Mouse (Mus musculus) CH12.LX (cell line): ENCODE results near the gene Serpinf2.

ENCODE experiments used
- BHLHE40 ChIP-seq: IDR thresholded peaks from 2 replicates; pipeline ENCODE4 v1.6.1; 2011; ENCODE audit warnings: mild to moderate bottlenecking, low read depth, low read length, improper control_type of control experiment
- CTCF ChIP-seq, 2 experiments: IDR thresholded peaks in 1 of 2; conservative IDR thresholded peaks in 1 of 2; 2 replicates each; pipeline ENCODE4 v1.5.1; 2011 to 2012; ENCODE audit warnings: low read depth in 2 of 2, low read length in 2 of 2, improper control_type of control experiment in 1 of 2, inconsistent platforms in 1 of 2, mild to moderate bottlenecking in 1 of 2, moderate library complexity in 1 of 2
- JUN ChIP-seq: IDR thresholded peaks from 2 replicates; pipeline ENCODE4 v1.6.1; 2011; ENCODE audit warnings: low read depth, mild to moderate bottlenecking, low read length, improper control_type of control experiment, moderate library complexity; ENCODE audit not compliant: insufficient read depth
- MAZ ChIP-seq: IDR thresholded peaks from 2 replicates; pipeline ENCODE4 v1.6.1; 2012; ENCODE audit warnings: low read depth, mild to moderate bottlenecking, inconsistent platforms, low read length, improper control_type of control experiment, moderate library complexity
- MEF2A ChIP-seq: IDR thresholded peaks from 2 replicates; pipeline ENCODE4 v1.6.1; 2014; ENCODE audit warnings: low read depth, mild to moderate bottlenecking, inconsistent platforms, low read length, improper control_type of control experiment, borderline replicate concordance
- MXI1 ChIP-seq: IDR thresholded peaks from 2 replicates; pipeline ENCODE4 v1.6.1; 2011; ENCODE audit warnings: mild to moderate bottlenecking, low read depth, low read length, improper control_type of control experiment
- MYC ChIP-seq: IDR thresholded peaks from 2 replicates; pipeline ENCODE4 v1.6.1; 2011; ENCODE audit warnings: low read depth, mild to moderate bottlenecking, improper control_type of control experiment, low read length
- POLR2A ChIP-seq: IDR thresholded peaks from 2 replicates; pipeline ENCODE4 v1.6.1; 2011; ENCODE audit warnings: low read depth, mild to moderate bottlenecking, improper control_type of control experiment, low read length
- USF1 ChIP-seq: IDR thresholded peaks from 2 replicates; pipeline ENCODE4 v1.6.1; 2014; ENCODE audit warnings: low read depth, mild to moderate bottlenecking, inconsistent platforms, low read length, improper control_type of control experiment

DNA sequence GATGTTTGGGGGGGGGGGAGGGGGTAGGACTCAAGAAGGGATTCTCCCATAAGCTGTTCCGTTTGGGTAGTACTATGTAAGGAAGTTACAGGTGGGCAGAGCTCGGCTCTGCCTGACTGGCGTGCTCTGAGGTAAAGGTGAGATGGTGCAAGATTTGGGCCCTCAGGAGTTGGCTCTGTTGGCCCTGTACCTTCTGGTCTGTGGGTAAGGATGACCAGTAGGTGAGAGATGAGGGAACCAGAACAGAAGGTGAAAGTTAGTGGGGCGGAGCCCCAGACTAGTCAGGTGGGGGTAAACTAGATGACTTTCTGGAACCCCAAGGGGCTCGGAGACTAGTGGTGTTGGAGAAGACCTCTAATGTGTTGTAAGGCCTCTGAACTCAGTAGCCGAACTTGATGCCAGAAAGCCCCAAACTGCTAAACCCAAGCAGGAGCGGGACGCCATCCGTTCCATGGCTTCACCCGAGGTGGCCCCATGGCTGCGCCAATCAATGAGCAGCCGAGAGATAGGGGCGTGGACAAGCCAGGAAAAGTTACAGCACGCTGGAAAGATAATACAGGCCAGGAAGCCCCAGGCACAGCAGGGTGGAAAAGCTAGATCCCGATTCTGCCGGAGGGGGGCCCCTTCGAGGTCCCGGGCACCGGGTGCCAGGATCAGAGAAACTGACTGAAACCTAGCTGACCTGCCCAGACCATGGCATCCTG, 28.3 kb upstream of the Serpinf2 start:
- TF ChIP-seq MAZ (no peak), MEF2A (no peak), BHLHE40 (no peak), USF1 (no peak), MYC (no peak), MXI1 (no peak), JUN (no peak), CTCF (conservative IDR thresholded peaks at IDR 0.05 in 1 of 2, IDR thresholded peaks at IDR 0.05 in 1 of 2; ENCODE audit: low read depth in 2 of 2, low read length in 2 of 2) (no peak), POLR2A (no peak)
